Mouse (Mus musculus) c-Kit-negative CD71-positive TER-119-positive erythroid progenitor cells, embryonic 14.5 days (primary cell): Measurements from ENCODE around the gene Nos1ap.

Experiments
- DNase-seq: peaks from one replicate; pipeline ENCODE4 v3.0.0-alpha.2; 2013; ENCODE audit warnings: low read depth, low spot score

The Nos1ap gene

DNA sequence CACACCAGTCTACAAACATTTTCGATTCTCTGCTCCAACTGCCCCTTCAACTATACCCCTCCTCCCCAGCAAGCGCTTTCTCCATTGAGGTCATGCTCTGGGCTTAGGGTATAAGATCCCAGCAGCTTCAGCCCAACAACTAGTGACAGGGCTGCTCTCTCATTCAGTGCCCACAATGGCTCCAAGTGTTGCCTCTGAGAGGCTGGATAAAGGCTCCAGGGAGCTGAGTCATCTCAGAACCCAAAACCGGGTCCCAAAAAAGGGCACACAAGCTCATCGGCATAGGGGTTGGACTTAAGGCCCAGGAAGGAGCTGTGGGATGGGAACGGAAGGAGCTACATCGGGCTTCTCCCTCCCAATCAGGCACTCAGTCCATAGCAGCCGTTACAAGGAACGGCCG is 288.0 kb downstream of the Nos1ap start:
- no peak for DNase-seq

- DNase-seq, result no peak
These were observed 290.2 kb downstream of the Nos1ap start for GRCm38 (mm10) chr1:170299496-170299895.

DNA sequence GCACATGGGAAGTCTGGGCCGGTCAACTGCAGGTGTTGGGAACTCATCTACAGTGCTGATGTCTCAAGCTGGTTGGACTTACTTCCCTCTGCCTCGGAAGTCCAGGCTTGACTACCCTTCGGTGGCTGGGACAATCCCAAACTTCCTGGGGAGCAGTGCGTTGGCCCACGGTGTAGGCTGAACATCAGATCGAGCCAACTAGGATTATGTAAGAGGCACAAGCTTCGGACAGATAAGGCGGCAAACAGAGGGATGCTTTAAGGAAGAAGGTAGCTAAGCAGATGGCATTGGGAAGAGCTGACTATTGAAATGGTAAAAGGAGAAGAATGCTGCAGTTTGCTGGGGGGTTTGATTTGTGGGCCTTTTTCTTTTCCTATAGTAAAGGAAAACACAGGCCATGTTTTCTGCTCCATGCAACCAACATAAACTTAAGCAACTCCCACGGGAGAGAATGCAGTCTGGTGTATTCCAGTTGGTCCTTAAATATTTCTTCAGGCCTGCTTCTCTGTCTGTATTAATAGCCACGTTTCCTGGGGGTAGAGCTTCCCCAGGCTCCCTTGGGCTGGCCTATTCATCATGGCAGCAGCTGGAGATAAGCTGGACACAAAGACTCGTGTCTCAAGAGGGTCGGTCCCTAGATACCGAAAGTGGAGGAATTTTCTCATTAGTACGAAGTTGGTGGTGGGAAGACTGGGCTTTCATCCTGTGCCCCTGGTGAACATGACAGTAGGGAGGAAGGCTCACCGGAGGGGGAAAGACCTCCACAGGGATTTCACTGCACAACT is 294.7 kb downstream of the Nos1ap start:
- DNase-seq, result no peak

DNA sequence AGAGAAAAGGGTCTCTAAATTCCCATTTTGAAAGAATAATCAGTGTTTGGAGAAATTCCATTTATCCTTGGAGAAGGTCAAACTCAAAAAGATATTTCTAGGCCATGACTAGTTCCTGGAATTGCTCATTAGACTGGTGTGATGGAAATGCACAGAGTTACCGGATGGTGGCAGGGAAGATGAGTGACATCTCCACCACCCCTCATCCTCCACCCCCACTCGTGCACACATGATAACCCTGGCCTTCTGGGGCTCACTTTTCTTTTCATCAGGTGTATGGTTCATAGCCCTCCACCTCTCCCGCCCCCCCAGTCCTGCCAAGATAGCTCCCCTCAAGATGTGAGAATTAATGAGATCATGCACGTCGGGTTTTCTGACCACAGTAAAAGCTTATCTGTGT is 296.4 kb downstream of the Nos1ap start:
- DNase-seq, result no peak

DNA sequence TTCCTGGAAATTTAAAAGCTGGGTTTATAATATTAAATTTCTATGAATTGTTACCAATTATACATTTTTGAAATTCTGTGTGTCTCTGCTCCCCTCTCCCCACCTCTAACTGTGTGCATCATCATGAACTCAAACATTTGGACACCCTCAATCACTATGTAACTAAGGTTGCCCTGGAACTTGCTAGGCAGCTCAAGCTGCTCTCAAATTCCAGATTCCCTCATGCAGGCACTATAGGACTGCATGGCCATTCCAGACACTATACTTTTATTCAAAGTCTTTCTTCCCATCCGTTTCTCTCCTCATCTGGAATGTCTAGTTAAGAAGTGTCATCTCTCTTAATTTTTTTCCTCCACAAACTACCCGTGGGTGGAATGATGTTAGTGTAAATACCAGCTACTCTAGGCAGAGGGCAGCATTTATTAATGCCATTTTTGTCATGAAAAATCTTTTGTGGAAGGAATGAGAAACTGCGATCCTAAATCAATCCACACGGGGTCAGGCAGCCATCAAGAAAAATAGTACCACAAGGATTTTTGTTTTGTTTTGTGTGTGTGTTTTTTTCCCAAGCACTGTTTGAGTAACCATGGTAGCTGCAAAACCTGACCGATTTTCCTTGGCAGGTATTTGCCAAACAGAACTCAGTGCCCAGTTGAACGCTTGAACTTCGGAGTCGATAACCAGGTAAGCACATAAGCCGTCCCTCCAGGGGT is 297.3 kb downstream of the Nos1ap start:
- DNase-seq, result no peak

- no peak for DNase-seq
These were observed 307.1 kb downstream of the Nos1ap start for GRCm38 (mm10) chr1:170282415-170283129.

GRCm38 (mm10) chr1:170277016-170277415 is 312.6 kb downstream of the Nos1ap start, which contains the start of gene Sh2d1b1:
Sh2d1b1 (plus strand) TSS chr1:170277320.
- DNase-seq, result no peak

DNA sequence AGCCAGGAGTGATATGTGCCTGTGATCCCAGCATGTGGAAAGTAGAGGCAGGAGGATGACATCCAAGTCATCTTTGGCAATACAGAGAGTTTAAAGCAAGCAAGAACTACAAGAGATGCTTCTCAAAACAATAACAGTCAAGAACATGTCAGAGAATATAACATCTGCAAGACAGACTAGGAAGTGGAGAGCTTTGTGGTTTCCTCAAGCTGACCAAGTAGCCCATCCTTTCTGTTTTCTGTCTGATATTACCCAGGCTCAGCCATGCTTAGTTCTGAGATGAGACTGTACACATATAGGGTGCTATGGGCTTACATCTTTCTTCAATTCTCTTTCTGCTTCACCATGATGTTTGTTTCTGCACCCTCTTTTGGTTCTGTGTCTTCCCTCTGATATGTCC is 316.4 kb downstream of the Nos1ap start:
- DNase-seq, result no peak

DNA sequence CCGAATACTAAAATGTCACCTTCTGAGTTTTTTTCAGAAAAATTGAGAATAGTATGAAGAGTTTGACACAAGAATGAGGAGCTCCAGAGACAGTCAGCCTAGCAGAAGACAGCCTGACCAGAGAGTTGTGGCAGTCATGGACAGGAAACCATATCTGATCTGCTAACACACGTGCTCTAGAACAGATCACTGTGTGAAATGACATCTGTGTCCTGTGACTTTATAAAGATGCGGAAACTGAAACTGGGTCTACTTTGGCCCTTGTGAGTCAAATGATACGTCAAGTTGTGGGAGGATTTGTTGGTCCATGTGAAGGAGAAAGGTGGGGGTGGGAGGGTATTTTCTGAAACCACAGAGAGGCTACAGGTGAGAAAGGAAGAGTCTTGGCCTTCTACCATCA is 319.0 kb downstream of the Nos1ap start:
- DNase-seq, result no peak

DNA sequence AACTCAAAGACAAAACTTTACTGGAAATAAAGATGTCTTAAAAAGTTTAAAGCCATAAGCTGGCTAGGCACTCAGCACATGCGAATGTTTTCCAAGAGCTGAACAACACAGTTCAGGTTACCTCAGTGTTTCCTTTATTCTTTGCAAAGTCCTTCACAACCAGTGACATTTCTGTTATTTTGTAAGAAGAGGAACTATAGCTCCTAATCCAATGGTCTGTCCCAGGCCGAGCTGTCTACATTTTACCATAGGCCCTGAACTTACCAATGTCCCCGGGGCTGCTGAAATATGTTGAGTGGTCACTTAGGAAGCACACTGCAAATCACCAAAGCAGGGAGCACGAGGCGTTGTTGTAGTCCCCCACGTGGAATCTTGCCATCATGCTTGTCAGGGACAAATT is 319.4 kb downstream of the Nos1ap start:
- DNase-seq, result no peak

GRCm38 (mm10) chr1:170255560-170255910 is 334.1 kb downstream of the Nos1ap start:
- peak; percentile 37 for DNase-seq

DNA sequence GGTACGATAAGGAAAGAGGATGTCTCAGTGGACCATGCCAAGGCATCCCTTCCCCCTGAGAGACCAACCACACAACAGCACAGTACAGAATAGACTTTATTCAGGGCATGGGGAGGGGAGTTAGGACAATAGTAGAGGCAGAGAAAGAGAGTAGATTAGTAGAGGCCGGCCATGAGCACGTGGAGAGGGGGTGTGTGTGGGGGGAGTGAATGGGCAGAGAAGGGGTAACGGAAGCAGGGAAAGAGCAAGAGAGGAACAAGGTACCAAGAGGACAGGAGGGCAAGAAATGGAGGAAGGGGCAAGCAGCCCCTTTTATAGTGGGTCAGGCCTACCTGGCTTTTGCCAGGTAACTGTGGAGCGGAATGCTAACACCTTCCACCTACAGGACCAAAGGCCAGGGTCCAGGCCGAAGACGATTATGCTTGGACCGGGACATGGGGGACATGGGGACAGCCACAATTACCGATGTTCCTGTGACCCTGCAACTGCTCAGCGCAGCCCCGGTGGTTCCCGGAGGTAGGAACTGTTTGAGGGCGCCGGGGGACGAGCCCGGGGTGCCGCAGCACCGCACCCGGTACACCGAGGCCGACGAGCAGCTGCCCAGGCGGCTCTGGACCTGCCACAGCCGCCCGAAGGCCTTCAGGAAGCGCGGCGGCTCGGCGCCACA is 334.6 kb downstream of the Nos1ap start:
- DNase-seq, result no peak
